Mouse (Mus musculus): ENCODE data around the gene Zfp287. TPM values are rescaled to one million over a fixed set of nuclear protein-coding genes. Genes with fewer than 3 reads are reported as not detected.

The Zfp287 gene
- polyA plus RNA-seq, 1 experiment from 2014 or later = 21.2 TPM

DNA sequence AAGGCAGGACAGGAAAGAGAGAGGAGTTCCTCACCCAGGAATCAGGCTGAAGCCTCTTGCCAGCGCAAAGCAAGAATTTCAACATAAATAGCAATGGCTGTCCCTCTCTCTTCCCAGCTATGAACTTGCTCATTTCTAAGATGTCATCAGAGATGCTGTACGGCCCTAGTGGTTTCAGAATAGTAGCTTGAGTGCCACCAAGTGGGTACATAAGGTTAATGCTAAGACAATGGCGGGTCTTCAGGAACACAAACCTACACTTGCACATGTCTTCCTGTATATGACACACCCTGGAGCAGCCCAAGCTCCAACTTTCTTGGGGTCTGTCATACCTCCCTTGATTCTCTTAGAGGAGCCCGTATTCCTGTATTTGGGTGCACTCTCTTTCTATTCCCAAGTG lies 32.0 kb downstream of the Zfp287 start:
- Histone ChIP-seq H3K9ac (replicated peaks) (no peak overlapping the region), H3K9me3 (no peaks in the 10 kb centered on the region), H3K36me3 (no peaks in the 10 kb centered on the region), H3K4me1 (replicated peaks) (no peaks in the 10 kb centered on the region), H3K27me3 (no peaks in the 10 kb centered on the region), H3K4me3 (replicated peaks) (no peak overlapping the region), H3K27ac (no peak overlapping the region), H3K4me2 (replicated peaks) (no peak overlapping the region)
- WGBS = 72% methylated on average over 4 of the region's 4 CpGs
- no peak for ATAC-seq

DNA sequence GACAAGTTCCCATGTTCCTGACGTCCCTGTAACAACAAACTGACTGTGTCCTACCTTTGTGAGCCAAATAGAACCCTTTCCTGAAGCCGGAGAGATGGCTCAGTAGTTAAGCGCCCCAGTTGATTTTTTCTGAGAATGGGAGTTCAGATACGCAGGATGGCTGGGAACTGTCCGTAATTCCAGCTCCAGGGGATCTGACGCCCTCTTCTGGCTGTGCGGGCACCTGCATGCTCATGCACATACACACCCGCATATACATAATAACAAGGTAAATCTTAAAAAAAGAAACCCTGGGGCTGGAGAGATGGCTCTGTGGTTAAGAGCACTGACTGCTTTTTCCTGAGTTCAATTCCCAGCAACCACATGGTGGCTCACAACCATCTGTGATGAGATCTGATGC lies 36.6 kb downstream of the Zfp287 start:
- no peak for ATAC-seq
- no peak overlapping the region for H3K9ac ChIP-seq (replicated peaks)
- H3K4me1 ChIP-seq (replicated peaks) = no peaks in the 10 kb centered on the region
- no peaks in the 10 kb centered on the region for H3K36me3 ChIP-seq
- H3K9me3 ChIP-seq = no peaks in the 10 kb centered on the region
- H3K27me3 ChIP-seq = no peaks in the 10 kb centered on the region
- 96% methylated on average over 8 of the region's 8 CpGs for WGBS
- no peak overlapping the region for H3K4me2 ChIP-seq (replicated peaks)
- H3K27ac ChIP-seq = no peak overlapping the region
- no peak overlapping the region for H3K4me3 ChIP-seq (replicated peaks)

DNA sequence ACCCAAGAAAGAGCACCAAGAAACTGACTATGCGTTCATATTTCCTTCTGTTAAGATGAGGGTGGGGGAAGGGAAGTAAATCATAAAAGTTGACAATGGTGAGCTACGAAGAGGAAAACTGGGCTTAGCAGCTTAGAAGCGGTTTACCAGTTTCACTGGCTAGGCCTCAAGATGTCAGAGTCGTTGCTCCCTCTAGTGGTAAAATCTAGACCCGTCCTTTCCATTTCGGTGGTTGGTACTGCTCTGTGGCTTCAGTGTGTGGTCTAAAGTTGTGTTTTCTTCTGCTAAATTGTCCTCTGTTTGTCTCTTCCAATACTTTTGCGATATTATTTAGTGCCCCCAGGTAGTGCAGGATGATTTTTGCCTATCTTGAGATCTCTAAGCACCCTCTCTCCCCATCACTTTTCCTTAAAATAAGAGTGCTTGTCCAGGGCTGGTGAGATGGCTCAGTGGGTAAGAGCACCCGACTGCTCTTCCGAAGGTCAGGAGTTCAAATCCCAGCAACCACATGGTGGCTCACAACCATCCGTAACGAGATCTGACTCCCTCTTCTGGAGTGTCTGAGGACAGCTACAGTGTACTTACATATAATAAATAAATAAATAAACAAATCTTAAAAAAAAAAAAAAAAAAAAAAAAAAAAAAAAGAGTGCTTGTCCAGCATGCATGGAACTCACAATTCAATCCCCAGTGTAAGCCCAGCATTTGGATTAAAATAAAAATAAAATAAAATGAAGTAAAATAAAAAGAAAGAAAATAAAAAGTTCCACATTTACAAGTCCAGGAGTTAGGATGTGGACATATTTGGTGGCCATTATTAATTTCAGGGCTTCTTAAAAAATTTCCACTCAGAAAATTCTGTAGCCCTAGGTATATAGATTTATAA lies 38.2 kb downstream of the Zfp287 start:
- peak; percentile 88 for ATAC-seq
- H3K36me3 ChIP-seq = no peaks in the 10 kb centered on the region
- H3K4me1 ChIP-seq (replicated peaks) = no peaks in the 10 kb centered on the region
- H3K9ac ChIP-seq (replicated peaks) = no peak overlapping the region
- WGBS = 21% methylated on average over 9 of the region's 11 CpGs
- no peaks in the 10 kb centered on the region for H3K27me3 ChIP-seq
- no peak overlapping the region for H3K4me2 ChIP-seq (replicated peaks)
- H3K27ac ChIP-seq = no peak overlapping the region
- no peak overlapping the region for H3K4me3 ChIP-seq (replicated peaks)
- H3K9me3 ChIP-seq = no peaks in the 10 kb centered on the region

DNA sequence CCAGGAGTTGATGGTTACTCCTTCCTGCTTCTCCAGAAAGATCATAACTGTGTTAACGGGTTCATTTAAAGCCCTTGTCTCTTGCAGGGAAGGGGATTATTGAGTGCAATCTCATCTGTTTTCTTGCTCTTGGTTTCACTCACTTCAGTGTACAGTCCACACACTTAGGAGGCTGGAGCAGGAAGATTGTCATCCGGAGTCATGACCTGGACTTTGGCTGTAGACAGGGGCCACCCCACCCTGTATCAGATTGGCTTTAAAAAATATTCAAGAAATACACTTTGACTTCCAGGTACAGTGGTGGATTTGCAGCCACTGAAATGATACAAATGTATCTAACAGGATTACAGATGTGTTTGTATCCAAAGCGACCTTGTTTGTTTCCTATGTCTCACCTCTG lies 40.1 kb downstream of the Zfp287 start:
- H3K9me3 ChIP-seq = no peaks in the 10 kb centered on the region
- no peak overlapping the region for H3K9ac ChIP-seq (replicated peaks)
- H3K4me2 ChIP-seq (replicated peaks) = no peak overlapping the region
- WGBS = 95% methylated on average over 3 of the region's 3 CpGs
- H3K36me3 ChIP-seq = no peaks in the 10 kb centered on the region
- H3K4me3 ChIP-seq (replicated peaks) = no peak overlapping the region
- no peak overlapping the region for H3K27ac ChIP-seq
- no peaks in the 10 kb centered on the region for H3K27me3 ChIP-seq
- no peaks in the 10 kb centered on the region for H3K4me1 ChIP-seq (replicated peaks)
- ATAC-seq = no peak

DNA sequence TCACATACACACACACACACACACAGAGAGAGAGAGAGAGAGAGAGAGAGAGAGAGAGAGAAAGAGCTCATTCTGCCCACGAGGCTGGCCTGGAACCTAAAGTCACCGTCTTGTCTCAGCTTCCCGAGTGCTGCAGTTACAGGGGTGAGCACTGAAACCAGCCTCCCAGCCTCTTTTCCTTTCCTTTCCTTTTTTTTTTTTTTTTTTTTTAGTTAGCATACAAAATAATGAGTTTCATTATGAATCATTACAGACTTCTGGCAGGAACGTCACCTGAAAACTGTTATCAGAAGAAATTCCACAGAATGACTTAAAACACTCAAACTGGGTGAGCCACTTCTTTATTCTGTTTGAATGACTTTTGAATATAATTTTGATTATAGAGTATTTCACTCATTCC lies 51.8 kb downstream of the Zfp287 start:
- Histone ChIP-seq H3K4me1 (replicated peaks) (peaks cover 9% of the 10 kb centered on the region), H3K4me3 (replicated peaks) (no peak overlapping the region), H3K27ac (no peak overlapping the region), H3K9ac (replicated peaks) (no peak overlapping the region), H3K4me2 (replicated peaks) (no peak overlapping the region), H3K27me3 (no peaks in the 10 kb centered on the region), H3K9me3 (no peaks in the 10 kb centered on the region), H3K36me3 (no peaks in the 10 kb centered on the region)
- WGBS = 83% methylated on average over 4 of the region's 4 CpGs
- ATAC-seq = no peak

DNA sequence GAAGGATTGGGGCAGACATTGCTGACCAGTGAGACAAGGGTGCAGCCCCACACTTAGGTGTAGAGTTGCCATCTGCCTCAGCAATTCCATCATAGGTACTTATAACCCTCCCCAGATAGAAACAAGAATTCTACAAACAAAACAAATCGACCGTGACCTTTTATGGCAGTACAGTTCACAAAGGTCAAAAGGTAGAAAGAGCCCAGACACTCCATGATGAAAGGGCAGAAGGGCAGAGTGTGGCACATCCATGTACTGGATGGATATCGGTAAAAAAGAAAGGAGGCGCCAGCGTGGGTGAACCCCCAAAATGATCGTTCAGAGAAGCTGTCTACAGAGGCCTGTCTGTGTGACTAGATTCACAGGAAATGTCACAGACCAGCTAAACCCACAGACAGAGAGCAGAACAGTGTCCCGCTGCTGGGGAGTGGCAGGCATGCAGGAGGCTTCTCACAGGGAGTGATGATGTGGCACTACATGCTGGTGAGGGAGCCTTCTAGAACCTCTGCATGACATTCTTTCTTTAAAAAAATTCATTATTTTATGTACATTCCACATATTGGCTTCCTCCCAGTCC lies 52.8 kb downstream of the Zfp287 start:
- no peak overlapping the region for H3K4me3 ChIP-seq (replicated peaks)
- no peak for ATAC-seq

DNA sequence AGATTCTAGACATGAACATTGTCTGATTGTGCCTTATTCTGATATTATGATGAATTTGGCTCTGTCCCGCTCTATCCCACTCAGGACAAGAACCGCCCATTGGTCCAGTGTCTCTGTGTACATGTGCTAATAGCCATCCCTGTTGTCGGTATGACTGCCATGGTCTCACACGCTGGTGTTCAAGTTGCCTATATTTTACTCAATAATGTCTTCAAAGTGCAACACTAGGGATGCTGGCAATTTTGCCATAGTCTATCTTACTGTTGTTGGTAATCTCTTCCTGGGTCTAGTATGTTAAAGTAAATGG lies 55.5 kb downstream of the Zfp287 start:
- WGBS = 89% methylated on average over 4 of the region's 4 CpGs
- no peaks in the 10 kb centered on the region for H3K9me3 ChIP-seq
- H3K4me2 ChIP-seq (replicated peaks) = no peak overlapping the region
- 0 out of 2 replicates have a peak overlapping the region, but pooled peaks have one; percentile 26 for H3K27ac ChIP-seq
- H3K4me3 ChIP-seq (replicated peaks) = no peak overlapping the region
- H3K36me3 ChIP-seq = no peaks in the 10 kb centered on the region
- H3K9ac ChIP-seq (replicated peaks) = 0 out of 2 replicates have a peak overlapping the region, but pooled peaks have one; percentile 32
- H3K27me3 ChIP-seq = no peaks in the 10 kb centered on the region
- H3K4me1 ChIP-seq (replicated peaks) = peaks cover 23% of the 10 kb centered on the region
- ATAC-seq = no peak

More for the DNA sequence above, 52.8 kb downstream of the Zfp287 start:
- H3K27ac ChIP-seq = no peak overlapping the region
- no peaks in the 10 kb centered on the region for H3K9me3 ChIP-seq
- H3K4me1 ChIP-seq (replicated peaks) = peaks cover 15% of the 10 kb centered on the region
- no peak overlapping the region for H3K9ac ChIP-seq (replicated peaks)
- WGBS = 97% methylated on average over 7 of the region's 7 CpGs
- H3K36me3 ChIP-seq = no peaks in the 10 kb centered on the region
- no peak overlapping the region for H3K4me2 ChIP-seq (replicated peaks)
- H3K27me3 ChIP-seq = no peaks in the 10 kb centered on the region

DNA sequence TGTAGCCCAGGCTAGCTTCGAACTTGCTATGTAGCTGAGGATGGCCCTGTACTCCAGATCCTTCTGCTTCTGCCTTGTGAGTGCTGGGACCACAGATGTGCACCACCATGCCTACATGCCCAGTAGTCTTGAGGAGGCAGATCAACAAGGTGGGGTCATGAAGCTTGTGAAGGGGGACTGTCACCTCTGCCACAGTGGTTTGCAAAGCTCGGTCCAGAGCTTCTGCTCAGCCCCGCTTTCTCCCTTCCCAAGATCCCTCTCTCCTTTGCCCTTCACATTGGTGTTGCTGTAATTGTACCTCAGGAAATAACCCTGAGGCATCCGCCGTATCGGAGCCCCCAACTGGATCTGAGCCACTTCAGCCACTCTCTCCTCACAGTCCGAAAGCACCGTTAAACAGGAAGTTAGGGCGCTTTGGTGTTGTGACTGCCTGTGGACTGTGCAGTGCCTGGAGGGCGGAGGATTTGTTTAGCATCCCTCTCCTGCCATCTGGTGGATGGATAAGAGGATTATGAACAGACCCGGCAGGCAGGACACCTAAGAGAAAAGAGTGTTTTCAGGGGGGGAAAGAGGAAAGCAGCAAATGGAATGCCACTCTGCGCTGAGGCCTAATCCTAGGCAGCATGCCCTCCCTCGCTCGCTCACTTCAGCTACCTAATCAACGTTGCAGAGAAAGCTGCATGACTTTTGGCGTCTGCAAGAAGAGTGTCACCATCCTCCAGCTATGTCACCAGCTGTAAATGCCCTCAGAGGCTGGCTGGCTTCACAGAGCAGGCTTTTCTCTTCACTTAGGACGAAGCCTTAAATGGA lies 56.0 kb downstream of the Zfp287 start:
- peaks cover 23% of the 10 kb centered on the region for H3K4me1 ChIP-seq (replicated peaks)
- peak; percentile 97 for ATAC-seq

DNA sequence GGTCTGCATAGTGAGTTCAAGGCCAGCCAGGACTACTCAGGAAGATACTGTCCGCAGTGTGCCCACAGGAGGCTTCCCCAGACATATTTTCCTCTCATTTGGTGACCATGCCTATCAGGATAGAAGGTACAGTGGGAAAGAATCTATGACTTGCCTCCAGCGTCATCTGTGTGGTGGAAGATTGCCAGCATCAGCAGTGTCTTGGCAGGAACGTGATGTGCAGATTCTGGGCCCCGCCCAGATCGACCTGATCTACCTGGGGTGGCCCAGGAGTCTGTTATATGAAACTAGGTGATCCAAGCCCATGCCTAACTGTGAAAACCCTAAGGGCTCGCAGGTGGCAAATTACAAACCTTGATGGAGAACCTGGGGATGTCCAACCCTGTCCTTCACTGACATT lies 61.7 kb downstream of the Zfp287 start:
- 86% methylated on average over 6 of the region's 6 CpGs for WGBS
- no peak overlapping the region for H3K9ac ChIP-seq (replicated peaks)
- H3K4me3 ChIP-seq (replicated peaks) = no peak overlapping the region
- H3K4me1 ChIP-seq (replicated peaks) = peaks cover 13% of the 10 kb centered on the region
- ATAC-seq = no peak
- no peak overlapping the region for H3K4me2 ChIP-seq (replicated peaks)
- H3K27ac ChIP-seq = no peak overlapping the region
- no peaks in the 10 kb centered on the region for H3K27me3 ChIP-seq
- no peaks in the 10 kb centered on the region; the same call in 1 of the 2 replicates for H3K36me3 ChIP-seq
- H3K9me3 ChIP-seq = no peaks in the 10 kb centered on the region

More for the DNA sequence above, 56.0 kb downstream of the Zfp287 start:
- no peaks in the 10 kb centered on the region for H3K9me3 ChIP-seq
- 16% methylated on average over 17 of the region's 17 CpGs for WGBS
- H3K4me3 ChIP-seq (replicated peaks) = peak overlapping the region; percentile 22; the same call in 1 of the 2 replicates
- H3K4me2 ChIP-seq (replicated peaks) = peak overlapping the region; percentile 47
- H3K27ac ChIP-seq = peak overlapping the region; percentile 45
- H3K27me3 ChIP-seq = no peaks in the 10 kb centered on the region
- H3K36me3 ChIP-seq = no peaks in the 10 kb centered on the region
- H3K9ac ChIP-seq (replicated peaks) = peak overlapping the region; percentile 44; the same call in 1 of the 2 replicates

DNA sequence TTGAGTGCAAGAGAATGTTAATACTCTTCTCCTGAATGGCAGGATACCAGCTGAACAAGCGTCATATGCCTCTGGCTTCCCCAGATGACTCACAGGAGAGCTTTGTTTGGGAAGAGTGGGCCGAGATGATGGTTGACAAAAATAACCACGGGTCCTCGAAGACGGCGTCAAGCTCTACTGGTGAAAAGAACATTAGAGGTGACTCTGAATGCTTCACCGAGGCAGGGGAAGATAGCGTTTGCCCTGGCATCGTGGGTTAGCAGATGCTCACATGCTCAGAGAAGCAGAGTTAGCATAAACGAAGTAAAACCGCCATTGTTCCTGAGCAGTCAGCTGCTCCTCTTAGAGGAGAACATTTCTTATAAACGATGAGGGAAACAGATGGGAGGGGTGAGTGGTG lies 62.2 kb downstream of the Zfp287 start:
- Histone ChIP-seq H3K36me3 (peaks cover 5% of the 10 kb centered on the region; the same call in 1 of the 2 replicates), H3K4me3 (replicated peaks) (no peak overlapping the region), H3K9me3 (no peaks in the 10 kb centered on the region), H3K9ac (replicated peaks) (no peak overlapping the region), H3K4me1 (replicated peaks) (peaks cover 10% of the 10 kb centered on the region), H3K4me2 (replicated peaks) (no peak overlapping the region), H3K27me3 (no peaks in the 10 kb centered on the region), H3K27ac (no peak overlapping the region)
- ATAC-seq = no peak
- 66% methylated on average over 12 of the region's 12 CpGs for WGBS

DNA sequence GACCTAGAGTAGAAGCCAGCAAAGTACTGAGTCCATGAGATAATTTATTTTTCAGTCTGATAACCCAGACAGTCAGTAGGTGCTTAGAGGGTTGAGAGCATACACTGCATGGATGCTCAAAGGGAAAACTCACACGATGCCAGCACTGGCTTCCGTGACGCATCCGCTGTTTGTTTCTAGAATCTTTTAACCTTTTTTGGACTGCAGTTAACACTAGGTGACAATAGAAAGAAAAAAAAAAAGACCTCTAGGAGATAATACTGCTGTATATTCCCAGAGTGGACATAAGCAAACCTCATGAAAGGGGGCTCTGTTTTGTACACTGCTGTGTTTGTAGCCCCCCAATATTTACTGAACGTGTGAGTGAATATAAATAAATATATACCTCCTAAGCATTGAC lies 62.7 kb downstream of the Zfp287 start:
- H3K4me1 ChIP-seq (replicated peaks) = peaks cover 7% of the 10 kb centered on the region
- no peak for ATAC-seq
- 94% methylated on average over 5 of the region's 5 CpGs for WGBS
- no peak overlapping the region for H3K4me3 ChIP-seq (replicated peaks)
- no peak overlapping the region for H3K9ac ChIP-seq (replicated peaks)
- H3K9me3 ChIP-seq = no peaks in the 10 kb centered on the region
- H3K27ac ChIP-seq = no peak overlapping the region
- no peak overlapping the region for H3K4me2 ChIP-seq (replicated peaks)
- H3K36me3 ChIP-seq = peaks cover 5% of the 10 kb centered on the region; the same call in 1 of the 2 replicates
- H3K27me3 ChIP-seq = no peaks in the 10 kb centered on the region

DNA sequence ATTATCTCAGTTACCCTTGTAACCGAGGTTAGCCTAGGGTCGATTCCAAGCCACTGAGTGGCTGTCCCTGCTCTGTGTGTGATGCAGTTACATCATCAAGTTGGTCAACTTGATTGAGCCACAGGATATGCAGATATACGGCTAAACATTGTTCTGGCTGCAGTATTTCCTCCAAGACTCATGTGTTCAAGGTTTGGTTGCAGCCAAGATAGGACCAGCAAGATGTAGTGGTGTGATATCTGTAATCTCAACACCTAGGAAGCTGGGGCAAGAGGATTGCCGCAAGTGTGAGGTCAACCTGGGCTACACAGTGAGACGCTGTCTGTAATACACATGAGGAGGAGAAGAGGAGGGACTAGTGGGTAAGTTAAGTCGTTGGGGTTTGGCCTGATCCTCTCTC lies 67.5 kb downstream of the Zfp287 start:
- ATAC-seq = no peak
- Histone ChIP-seq H3K27me3 (no peaks in the 10 kb centered on the region), H3K4me1 (replicated peaks) (no peaks in the 10 kb centered on the region), H3K9me3 (no peaks in the 10 kb centered on the region), H3K36me3 (peaks cover 5% of the 10 kb centered on the region; the same call in 1 of the 2 replicates), H3K4me2 (replicated peaks) (no peak overlapping the region), H3K9ac (replicated peaks) (no peak overlapping the region), H3K4me3 (replicated peaks) (no peak overlapping the region), H3K27ac (no peak overlapping the region)
- 93% methylated on average over 6 of the region's 6 CpGs for WGBS

Measured in midbrain, embryonic 13.5 days (tissue).